Mouse (Mus musculus): ENCODE data around the gene Wdhd1.
A peak's percentile ranks its signal among the peaks of the same experiment; 100 is the strongest.

Gene Wdhd1

DNA sequence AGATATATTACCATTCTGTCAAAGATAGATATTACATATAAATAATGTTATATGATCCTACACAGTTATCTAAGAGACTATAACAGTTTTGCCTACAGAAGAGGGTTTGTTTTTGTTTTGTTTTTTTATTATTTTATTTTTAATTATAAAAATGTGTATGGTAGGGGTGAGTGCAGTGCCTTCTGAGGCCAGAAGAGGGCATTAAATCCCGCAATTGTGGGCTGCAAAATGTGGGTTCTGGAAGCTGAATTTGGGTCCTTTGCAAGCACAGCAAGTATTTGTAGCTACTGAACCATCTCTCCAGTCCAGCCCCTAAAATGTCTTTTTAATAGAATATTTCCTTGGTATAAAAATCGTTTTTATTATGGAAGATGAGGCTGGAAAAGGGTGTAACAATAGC is 2.4 kb upstream of the Wdhd1 start:
- no peak for DNase-seq (ENCODE audit: low spot score)

GRCm38 (mm10) chr14:47276036-47276603 is 537 bp downstream of the Wdhd1 start:
- peak; percentile 23 for DNase-seq (ENCODE audit: low spot score)

- DNase-seq (ENCODE audit: low spot score), result peak; percentile 32
Measured at GRCm38 (mm10) chr14:47275417-47275816, 1.2 kb downstream of the Wdhd1 start.

GRCm38 (mm10) chr14:47273751-47274150 is 2.9 kb downstream of the Wdhd1 start:
- DNase-seq (ENCODE audit: low spot score), result no peak

- DNase-seq (ENCODE audit: low spot score), result no peak
Measured at GRCm38 (mm10) chr14:47269706-47270105, 7.0 kb downstream of the Wdhd1 start.

DNA sequence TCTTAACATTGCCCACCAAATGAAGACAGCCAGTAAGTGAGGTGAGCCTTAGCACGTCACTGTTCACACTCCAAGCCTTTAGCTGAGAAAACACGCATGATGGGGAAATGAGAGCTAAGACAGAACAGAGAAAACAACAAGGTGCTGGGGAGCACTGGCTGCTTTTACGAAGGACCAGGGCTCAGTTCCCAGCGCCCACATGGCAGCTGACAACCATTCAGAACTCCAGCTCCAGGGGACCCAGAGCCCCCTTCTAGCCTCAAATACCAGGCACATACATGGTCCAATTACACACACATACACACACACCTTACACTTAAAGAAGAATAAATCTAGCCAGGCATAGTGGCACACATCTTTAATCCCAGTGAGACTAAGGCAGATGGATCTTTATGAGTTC is 7.6 kb downstream of the Wdhd1 start:
- no peak for DNase-seq (ENCODE audit: low spot score)

GRCm38 (mm10) chr14:47265829-47266228 is 10.8 kb downstream of the Wdhd1 start:
- DNase-seq (ENCODE audit: low spot score), result no peak

DNA sequence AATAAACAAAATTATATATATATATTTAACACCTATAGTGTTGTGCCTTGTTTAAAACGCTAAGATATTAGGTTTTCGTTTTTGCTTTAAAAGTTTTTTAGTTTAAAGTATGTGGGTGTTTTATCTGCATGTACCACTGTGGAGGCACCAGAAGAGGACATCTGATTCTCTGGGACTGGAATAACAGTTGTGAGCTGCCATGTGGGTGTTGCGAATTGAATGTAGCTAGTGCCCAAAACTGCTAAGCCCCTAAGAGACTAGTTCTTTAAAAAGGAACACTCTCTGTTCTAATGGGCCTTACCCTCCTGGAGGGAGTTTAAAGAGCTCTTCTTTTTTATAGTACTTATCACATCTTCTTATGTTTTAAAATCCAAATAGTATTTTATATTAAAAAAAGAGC is 11.8 kb downstream of the Wdhd1 start:
- DNase-seq (ENCODE audit: low spot score), result no peak

DNA sequence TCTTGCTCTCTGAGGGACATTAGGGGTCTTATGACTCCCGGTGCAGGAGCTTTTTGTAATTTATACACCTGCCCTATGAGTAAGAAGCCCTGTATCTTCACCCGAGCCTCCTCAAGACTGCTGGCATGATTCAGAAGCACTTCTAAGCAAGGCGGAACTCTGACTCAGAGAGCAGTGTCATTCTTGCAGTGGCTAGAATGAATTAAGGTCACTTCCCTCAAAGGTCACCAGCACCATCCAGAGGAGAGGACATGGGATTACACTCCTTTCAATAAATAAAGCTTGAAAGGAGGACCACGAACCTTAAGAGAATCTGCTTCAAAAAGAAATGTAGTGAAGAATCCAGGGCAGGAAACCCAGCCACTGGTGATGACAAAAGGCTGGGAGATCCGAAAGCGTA is 26.8 kb downstream of the Wdhd1 start:
- DNase-seq (ENCODE audit: low spot score), result no peak

DNA sequence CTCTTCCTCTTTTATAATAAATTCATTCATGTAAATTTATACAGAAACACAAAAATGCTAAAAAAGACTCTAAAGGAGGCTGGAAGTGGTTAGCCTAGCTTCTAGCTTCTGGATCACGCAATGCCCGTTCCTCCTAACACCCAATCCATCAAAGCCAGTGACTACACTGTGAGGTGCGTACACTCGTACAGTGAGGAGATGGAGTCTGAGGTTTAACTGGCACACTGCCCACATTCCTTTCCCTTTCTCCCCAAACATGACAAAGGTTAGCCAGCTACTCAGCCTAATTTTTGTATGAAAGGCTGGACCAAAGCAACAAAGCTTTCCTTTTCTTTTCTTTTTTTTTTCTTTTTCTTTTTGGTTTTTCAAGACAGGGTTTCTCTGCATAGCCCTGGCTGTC is 33.9 kb downstream of the Wdhd1 start:
- no peak for DNase-seq (ENCODE audit: low spot score)

DNA sequence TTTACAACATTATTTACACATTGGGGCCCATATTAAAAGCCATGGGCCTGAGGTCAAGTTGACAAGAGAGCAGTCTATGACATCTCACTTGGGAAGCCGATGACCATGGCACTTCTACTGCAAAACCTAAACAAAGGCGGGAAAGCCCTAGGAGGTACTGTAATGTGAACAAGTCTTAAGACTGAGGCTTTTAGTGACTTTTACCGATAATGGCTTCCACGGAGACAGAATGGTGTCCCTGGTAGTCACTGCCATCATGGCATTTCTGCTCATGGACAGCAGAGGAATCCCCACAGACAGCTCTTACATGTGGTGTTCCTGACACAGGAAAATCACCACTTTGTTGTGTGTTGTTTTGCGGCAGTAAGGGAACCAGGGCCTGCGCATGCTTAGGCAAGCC is 35.6 kb downstream of the Wdhd1 start:
- DNase-seq (ENCODE audit: low spot score), result no peak

DNA sequence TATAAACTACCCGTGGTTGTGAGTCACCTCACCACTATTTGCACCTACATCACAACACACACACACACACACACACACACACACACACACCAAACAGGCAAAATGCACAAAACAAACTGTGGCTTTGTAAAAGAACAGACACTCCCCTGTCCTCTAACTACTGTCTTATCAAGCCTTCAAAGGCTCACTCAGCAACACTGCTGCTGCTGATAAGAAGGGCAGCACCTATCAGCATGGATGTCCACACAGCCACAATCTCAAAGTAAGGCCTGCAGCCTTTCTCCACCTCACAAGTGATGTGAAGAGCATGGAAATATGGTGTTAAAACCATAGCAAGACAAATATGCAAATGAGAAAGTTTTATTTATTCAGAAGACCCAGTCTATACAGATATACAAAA is 36.1 kb downstream of the Wdhd1 start:
- DNase-seq (ENCODE audit: low spot score), result peak; percentile 7

DNA sequence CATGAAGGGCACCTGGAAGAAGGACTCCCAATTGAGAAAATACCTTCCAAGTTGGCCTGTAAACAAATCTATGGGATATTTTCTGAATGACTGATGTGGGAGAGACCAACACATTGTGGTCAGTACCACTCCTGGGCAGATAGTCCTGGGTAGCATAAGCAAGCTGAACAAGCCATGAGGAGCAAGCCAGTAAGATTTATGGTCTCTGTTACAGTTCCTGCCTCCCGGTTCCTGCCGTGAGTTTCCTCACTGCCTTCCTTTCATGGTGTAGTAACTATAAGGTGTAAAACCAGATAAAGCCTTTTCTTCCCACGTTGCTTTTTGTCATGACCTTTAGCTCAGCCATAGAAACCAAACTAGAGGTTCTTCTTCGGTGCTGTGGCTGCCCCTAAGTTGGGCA is 39.4 kb downstream of the Wdhd1 start:
- DNase-seq (ENCODE audit: low spot score), result no peak

DNA sequence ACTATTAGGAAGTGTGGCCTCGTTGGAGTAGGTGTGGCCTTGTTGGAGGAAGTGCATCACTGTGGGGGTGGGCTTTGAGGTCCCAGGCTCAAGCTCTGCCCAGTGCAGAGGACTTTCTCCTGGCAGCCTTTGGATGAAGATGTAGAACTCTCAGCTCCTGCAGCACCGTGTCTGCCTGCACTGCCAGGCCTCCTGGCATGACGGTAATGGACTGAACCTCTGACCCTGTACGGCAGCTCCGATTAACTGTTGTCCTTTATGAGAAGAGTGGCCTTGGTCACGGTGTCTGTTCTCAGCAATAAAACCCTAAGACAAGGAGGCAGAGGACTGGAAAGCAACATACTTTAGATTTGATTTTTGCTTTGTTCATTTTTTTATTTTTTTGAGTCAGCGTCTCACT is 40.2 kb downstream of the Wdhd1 start:
- DNase-seq (ENCODE audit: low spot score), result no peak

DNA sequence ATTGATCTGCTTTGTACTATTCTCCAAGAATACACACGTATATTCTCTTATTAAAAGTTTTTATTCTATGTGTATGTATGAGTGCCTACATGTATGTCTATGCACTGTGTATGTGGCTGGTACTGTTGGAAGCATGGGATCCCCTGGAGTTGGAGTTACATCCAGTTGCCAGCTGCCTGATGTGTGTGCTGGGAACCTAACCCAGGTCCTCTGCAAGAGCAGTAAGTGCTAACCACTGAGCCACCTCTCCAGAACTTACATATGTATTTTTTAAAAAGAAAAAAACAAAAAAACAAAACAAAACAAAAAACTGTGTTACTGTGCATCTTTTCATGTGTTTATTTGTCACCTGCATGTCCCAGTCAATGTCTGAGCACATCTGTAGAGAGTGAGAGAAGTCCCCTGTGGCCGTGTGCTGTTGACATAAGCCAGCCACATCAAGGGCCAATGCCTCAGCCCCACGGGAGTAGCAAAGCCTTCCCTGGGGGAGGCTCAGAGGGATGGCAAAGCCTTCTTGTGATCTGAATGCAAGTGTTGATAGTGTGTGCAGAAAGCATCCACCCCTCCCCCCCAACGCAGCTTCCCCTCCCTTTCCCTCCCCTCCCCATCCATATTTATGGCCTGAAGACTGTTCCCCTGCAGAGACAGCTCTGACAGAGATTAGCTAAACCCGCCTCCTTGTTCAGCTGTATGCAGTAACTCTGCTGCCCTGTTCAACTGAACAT is 42.0 kb downstream of the Wdhd1 start:
- no peak for DNase-seq (ENCODE audit: low spot score)

- no peak for DNase-seq (ENCODE audit: low spot score)
Measured at GRCm38 (mm10) chr14:47234032-47234431, 42.6 kb downstream of the Wdhd1 start.

DNA sequence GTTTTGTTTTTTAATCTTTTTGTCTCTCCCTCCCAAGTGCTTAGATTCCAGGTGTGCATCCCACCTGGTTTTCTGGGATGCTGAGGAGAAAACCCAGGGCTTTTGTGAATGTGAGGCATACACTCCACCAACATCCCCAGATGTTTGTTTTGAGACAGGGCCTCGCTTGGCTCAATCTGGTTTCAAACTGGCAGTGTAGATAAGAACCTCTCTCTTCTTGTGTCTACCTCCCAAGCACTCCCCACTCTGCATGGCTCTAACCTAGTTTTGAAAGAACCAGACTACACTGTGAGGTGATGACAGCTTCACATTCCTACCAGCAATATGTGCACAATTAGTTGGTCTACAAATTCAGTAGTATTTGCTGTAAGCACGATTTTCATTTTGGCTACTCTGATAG is 43.1 kb downstream of the Wdhd1 start:
- no peak for DNase-seq (ENCODE audit: low spot score)

DNA sequence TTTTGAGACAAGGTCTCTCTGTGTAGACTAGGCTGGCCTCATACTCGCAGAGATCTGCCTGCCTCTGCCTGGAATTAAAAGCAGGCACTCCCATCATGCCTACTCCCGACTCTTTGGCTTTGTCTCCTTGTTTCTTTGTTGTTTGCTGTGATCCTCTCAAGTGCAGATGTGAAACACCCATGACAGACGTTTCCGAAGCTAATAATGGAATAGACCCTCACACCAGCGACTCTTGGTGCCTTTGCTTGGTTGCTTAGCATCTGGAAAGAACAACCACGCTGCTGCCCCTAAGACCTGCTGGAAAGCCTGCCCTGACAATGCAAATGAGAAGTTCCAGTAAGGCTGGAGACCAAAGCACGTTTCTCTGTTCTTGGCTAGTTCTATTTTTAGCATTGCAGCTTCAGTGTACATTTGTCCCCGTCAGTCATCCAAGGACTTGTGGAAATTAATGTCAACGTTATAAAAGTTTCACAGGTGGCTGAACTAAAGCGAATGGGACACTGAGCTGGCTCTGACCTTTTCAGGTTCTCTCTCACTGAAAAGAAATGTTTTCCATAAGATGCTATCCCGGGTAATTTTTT is 46.8 kb downstream of the Wdhd1 start:
- no peak for DNase-seq (ENCODE audit: low spot score)

GRCm38 (mm10) chr14:47225931-47226330 is 50.7 kb downstream of the Wdhd1 start:
- DNase-seq (ENCODE audit: low spot score), result no peak

- no peak for DNase-seq (ENCODE audit: low spot score)
Measured at GRCm38 (mm10) chr14:47224476-47225325, 52.0 kb downstream of the Wdhd1 start.

DNA sequence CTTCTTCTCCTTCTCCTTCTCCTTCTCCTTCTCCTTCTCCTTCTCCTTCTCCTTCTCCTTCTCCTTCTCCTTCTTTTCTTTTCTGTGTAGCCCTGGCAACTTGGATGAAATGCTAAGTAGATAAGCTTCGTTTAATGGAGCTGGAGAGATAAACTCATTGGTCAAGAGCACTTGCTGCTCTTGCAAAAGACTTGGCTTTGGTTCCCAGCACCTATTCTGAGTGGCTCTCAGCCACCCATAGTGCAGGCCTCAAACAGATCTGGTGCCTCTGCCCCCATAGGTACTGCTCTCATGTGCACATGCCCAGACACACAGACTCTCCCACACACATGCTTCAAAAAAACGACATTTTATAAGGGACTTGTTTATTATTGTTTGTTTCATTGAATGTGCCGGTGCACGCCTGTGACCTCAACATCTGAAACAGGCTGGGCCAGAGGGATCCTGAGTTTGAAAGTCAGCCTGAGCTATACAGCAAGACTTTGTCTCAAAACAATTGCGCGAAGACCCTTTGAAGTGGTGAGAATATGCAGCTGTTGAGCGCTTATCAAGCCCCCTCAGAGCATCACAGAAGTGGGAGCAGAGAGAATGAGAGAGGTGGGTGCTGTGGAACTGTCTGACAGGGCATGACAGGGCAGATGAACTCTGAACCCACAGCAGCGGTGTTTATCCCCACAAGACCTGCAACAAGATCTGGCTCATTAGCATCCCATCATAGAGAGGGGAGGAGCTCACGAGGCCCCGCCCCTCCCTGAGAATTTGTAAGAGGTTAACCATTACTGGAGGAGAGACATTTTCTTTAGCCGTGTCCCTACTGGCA is 53.8 kb downstream of the Wdhd1 start:
- DNase-seq (ENCODE audit: low spot score), result no peak

- DNase-seq (ENCODE audit: low spot score), result no peak
Measured at GRCm38 (mm10) chr14:47221567-47221966, 55.1 kb downstream of the Wdhd1 start.

All from embryo, embryonic 10 days (tissue).